Mouse (Mus musculus) mouse trophoblast stem cell (cell line): ENCODE data around the gene Rfx6.

ENCODE experiments used
- in situ Hi-C, 2 experiments: fragments of 300-500 bp; cut with MseI, MboI; formaldehyde crosslinking; loops; 2 replicates in 1 of 2; 3 replicates in 1 of 2; pipeline ENCODE4 v1.15.1; 2025

The Rfx6 gene

DNA sequence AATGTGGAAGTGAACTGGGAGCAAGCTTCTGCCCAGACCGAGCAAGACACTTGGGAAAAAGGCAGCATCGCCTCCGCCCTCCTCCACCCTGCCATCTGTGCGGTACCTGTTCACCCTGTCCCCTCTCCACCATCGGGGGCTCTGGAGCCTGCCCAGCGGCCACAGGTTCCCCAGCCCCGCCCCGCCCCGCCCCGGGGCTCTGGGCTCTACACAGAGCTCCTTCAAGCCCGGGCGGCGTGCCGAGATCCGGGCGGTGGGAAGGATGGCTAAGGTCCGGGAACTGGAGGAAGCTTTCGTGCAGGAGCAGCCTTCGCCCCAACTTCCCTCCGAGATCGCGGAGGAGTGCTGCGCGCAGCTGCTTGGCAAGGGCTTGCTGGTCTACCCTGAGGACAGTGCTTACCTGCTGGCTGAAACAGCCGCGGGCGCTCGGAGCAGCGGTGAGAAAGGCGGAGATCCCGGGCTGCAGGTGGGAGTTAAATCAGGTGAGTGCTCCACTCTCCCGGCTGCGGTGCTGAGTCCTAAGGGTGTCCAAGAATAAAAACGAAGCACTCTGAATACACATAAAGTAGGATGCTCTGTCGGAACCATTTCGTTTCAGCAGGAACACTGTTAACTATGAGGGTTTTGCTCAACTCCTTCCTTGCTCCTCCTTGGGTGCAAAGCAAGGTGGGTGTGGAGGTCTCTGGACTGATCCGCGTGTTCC is at the start of gene Rfx6:
Rfx6 (plus strand) TSS at position 209 of the 703 bp plus-strand sequence.
- in situ Hi-C loops = no loop called here

DNA sequence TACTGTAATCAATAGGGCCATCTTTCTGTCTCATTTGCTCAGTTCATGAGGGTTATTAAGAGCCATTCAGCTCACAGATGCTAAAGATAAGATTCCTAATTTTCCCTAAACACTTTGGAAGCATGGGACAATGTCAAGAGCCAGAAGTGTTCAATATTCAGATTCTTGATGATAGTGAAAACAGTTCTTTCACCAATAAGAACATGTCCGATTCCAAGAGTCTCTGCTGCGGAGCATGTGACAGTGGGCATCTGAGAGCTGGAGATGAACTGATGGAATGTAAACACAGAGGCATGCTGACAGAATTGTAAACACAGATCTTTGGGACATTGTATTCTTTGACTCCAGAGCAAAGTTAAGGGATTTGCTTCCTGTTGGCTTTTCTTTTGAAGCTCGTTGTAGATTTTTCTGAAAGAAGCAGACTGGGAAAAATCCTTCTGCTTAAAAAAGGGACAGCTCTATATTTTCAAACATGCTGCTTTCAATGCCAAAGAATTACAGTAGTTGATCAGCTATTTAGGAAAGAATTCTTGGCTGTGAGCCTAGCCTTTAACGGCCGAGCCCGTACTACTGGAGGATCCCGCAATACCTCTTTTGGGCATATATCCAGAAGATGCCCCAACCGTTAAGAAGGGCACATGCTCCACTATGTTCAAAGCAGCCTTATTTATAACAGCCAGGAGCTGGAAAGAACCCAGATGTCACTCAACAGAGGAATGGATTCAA is 46.0 kb upstream of the Rfx6 start, which contains the start of gene Gprc6a:
Gprc6a (minus strand) TSS at position 51 of the 726 bp plus-strand sequence.
- in situ Hi-C loops = no loop called here

DNA sequence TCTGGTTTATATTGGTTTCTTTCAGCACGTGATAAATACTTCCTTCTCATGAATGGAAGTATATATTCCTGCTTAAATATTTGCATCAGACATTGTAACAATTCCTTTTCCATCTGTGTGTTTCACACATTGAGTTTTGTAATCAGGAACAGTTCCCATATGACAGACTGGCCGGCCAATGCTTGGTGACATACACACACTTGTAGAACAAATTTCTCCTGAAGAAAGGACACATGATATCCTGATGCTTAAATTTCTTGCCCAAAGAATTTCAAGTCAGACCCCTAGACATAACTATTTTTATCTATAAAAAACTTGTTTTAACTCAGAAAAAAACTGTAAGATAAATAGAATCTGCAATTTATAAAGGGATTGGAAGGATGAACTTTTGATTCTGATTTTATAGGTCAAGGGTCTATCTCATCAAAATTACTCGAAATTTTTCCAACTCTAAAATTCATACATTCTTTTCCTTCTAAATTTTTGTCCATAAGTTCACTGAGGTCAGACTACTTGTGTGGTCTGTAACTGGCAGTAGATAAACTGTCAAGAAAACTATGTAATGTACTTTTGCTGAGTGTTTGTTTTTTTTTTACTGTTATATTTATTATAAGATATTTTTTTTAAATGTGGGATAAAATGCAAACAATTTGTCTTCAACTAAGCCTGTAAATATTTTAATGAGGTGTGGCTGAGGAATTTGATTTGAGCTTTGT is 27.9 kb upstream of the Rfx6 start:
- in situ Hi-C loops = no loop called here

DNA sequence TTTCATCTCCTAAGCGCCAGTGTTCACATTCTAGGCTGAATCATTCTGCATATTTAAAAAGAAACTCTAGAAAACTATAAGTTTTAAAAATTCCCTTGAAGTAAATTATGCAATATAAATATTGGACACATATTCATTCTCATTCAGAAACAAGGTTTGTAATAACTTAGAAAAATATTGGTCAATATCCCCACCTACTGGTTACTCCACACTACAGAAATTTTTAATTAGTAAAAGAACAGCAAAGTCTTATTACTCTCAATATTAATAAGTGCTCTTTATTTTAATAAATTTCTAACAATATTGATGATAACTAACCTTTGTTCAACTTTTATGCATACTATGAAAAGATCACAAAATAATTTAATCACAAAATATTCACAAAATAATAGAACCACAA is 20.2 kb upstream of the Rfx6 start:
- in situ Hi-C loops = no loop called here

DNA sequence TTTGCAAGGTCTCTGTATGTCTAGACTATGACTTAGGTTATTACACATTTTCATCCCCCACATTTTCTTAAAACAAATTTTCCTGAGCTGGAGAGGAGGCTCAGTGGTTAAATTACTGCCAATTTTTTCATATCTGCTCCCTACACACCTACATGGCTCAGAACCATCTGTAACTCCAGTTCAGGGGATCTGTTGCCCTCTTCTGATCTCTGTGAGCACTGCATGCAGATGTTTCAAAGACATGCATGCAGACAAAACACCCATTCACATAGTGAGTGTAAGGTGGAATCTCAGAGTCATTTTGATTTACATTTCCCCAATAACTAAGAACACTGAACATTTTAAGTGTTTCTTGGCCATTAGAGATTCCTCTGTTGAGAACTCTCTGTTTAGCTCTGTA is 8.2 kb upstream of the Rfx6 start:
- in situ Hi-C loops = loop anchor here in 1 of 2 experiments (5.0 kb wide), 1 partner anchor 117 kb away; no protein-coding TSS in a partner anchor

DNA sequence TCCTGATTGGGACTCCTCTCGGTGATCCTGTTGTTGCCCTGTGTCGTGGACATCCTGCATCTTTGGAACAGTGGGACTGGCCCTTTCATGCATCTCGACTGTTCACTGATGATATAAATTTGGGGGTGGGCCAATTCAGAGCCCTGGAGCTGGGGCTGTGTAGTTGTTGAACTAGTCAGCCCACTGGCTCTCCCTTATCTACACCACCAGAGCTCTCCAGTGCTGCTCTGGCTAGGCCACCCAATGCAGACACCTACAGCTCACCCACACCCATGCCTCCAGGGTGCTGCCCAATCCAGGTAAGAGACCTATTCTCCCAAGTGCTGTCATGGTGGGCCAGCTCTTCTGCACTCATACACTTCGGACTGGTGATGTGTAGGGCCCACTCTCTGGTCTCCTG is 6.0 kb upstream of the Rfx6 start:
- in situ Hi-C loops = no loop called here

DNA sequence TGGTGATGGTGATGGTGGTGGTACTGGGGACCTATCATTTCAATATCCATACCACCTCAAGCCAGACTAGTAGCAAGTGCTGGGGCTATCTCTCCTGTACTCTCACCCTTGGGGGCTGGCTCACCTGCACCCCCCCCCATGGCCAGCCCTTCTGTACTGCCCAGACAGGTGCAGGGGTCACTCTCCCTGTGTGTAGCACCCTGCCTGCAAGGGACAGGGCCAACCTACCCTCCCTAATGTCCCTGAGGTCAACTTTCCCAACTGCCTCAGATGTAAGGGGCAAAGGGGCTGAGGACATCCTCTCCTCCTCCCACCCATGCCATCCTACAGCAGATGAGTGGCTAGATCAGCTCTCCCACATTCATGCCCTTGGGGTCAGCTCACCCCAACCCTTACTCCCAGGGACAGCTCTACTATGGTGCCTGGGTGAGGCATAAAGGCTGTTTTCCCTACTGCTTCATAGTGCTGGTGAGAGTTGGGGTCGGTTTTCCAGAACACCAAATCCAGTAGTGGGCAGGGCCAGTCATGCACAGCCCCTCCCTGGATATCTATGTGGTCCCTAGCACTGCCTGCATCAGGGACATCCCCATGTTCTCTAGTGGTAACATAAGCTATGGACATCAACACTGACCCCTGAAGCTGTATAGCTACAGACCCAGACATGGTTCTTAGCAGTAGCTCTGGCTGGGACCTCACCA is 5.3 kb upstream of the Rfx6 start:
- in situ Hi-C loops = no loop called here

DNA sequence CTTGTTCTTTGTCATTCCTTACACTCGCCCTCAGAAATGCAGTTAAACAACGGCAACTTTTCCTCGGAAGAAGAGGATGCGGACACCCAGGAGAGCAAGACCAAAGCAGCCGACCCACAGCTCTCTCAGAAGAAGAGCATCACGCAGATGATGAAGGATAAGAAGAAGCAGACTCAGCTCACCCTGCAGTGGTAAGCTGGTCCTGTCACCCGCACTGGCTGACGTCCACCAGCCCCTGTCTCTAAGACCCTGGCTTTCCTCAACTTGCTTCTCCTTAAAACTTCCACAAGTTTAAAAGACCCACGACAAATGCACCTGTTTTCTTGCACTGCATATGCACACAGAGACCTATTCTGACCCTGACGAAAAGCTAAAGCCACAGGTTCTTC is 689 bp downstream of the Rfx6 start:
- in situ Hi-C loops = no loop called here

DNA sequence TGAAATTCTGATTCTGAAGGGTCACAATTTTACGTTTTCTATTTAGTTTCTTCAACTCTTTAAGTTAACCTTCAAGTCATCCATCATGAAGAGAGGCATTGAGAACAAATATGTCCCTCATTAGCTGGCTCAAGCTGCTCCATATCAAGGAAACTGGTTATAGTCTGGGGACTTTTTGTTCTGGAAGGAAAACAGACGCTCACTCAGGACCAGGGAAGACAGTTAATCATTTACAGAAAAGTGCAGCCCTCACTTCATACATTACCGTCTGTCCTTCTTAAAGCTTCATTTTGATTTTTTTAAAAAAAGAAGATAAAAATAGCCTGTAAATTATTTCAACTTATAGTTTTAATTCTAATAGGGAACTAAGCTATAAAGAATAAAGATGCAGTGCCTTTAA is 43.3 kb downstream of the Rfx6 start:
- in situ Hi-C loops = no loop called here

DNA sequence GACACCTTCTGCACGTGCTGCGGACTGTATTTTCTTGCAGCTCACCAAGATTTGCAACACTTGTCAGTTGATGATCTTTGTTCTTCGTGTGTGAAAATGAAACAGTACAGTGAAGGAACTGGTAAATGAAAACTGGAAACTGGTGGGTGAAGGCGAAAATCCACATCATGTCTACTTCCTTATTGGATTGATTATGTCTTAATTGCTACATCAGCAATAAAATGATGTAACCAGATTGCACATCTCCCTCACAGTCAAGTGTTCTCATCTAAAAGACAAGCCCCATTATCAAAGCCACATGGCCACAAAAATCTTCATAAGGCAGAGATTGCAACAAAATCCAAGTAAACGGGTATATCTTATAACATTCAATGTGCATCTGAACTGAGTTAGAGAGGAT is 83.9 kb downstream of the Rfx6 start:
- in situ Hi-C loops = no loop called here

DNA sequence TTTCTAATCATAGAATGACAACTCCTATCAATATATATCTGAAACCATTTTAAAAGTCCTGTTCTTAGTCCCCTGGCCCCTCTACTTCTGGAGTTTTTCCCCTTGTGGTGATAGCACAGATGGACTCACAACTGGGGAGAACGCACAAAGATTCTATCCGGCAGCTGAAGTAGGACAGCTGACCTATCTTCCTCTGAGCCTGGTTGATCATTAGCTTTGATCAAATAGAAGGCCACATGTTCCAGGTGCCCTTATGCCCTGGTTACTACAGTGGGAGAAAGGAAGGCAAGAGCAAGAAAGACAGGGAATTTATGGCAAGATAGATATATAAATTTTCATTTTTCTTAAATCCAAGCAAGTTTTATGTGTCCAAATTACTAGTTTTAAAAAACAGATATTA is 85.7 kb downstream of the Rfx6 start:
- in situ Hi-C loops = no loop called here

DNA sequence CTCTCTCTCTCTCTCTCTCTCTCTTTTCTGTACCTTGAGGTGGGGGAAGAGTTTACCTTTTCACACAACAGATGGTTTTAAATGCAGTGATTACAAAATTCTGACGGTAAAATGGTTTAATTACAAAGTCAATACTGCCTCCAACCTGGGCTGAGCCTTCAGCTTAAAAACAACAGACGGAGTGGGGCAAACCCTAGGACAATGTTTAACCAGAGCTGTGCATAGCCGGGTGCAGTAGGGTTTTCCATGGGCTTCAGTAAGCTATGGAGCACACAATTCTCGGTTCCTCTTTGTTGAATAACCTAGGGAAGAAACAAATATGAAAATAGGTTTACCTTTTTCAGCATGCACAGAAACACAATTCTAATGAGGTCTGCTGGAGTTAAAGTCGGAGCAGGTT is 90.9 kb downstream of the Rfx6 start:
- in situ Hi-C loops = no loop called here

DNA sequence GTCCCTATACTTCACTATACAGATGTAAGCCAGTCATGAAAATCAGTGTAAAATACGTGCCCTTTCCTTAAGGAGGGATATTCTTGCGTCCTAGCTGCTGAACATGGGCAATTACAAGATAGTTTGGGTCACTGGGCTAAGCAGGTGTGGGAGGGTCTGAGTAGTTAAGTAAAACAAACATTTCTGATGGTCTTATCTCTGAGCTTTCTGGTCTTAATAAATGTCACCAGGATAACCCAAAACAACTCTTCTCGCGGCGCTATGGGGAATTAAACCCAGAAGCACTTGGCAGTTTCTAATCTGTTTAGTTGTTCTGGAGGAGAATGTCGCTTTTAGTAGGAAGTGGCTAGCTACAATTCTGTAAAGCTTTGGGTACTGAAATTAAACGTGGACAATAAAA is 91.7 kb downstream of the Rfx6 start:
- in situ Hi-C loops = no loop called here

DNA sequence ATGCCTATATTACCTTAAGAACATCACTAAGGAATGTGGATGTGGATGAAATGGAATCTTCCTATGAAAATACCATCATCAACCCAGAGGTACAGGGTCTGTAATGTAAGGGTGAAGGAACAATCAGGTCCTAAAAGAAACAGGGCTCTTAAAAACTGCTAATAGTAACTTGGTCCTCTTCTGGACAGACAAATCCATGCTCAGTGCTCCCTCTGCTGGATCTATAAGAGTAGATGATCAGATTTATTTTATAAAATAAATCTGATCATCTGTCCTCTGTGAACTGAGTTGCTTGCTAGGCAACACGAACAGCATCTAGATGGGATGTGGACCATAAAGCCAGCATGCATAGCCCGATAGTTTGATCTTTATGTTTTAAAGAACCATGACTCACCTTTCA is 102.1 kb downstream of the Rfx6 start:
- in situ Hi-C loops = loop anchor here in 1 of 2 experiments (25.0 kb wide), 1 partner anchor 217 kb away; no protein-coding TSS in a partner anchor
